Mouse (Mus musculus) heart, postnatal 0 days (tissue): Measurements from ENCODE around the gene Slc29a1.

Experiments used
- CTCF ChIP-seq: IDR thresholded peaks from 2 replicates; pipeline ENCODE4 v1.5.1; 2016; ENCODE audit warnings: antibody characterized with exemption, control low read depth, low read depth
- EP300 ChIP-seq: IDR thresholded peaks from 2 replicates; pipeline ENCODE4 v1.6.1; 2016; ENCODE audit warnings: antibody characterized with exemption, low read depth

DNA sequence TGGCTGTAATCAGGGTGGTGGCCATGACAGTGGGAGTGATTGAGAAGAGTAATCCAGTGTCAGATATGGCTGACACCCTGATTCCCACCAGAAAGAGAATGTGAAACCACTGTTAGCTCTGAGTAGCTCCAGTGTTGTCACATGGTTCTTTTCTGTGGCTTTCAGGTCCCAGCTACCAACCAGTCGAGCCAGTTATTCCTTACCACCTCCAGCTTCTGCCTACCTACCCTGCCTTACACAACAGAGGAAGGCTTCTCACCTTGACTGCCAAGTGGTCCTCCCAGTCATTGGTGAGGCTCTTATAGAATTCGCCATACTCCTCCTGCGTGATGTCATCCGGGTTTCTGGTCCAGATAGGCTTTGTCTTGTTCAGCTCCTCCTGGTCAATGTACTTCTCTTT lies 29.4 kb downstream of the Slc29a1 start:
- TF ChIP-seq CTCF (no peak), EP300 (no peak)
